Mouse (Mus musculus): Measurements from ENCODE around the gene Add1. TPM values are rescaled to one million over a fixed set of nuclear protein-coding genes. Genes with fewer than 3 reads are reported as not detected.

Gene Add1
- polyA plus RNA-seq, 1 experiment from 2014 or later: 164 TPM

DNA sequence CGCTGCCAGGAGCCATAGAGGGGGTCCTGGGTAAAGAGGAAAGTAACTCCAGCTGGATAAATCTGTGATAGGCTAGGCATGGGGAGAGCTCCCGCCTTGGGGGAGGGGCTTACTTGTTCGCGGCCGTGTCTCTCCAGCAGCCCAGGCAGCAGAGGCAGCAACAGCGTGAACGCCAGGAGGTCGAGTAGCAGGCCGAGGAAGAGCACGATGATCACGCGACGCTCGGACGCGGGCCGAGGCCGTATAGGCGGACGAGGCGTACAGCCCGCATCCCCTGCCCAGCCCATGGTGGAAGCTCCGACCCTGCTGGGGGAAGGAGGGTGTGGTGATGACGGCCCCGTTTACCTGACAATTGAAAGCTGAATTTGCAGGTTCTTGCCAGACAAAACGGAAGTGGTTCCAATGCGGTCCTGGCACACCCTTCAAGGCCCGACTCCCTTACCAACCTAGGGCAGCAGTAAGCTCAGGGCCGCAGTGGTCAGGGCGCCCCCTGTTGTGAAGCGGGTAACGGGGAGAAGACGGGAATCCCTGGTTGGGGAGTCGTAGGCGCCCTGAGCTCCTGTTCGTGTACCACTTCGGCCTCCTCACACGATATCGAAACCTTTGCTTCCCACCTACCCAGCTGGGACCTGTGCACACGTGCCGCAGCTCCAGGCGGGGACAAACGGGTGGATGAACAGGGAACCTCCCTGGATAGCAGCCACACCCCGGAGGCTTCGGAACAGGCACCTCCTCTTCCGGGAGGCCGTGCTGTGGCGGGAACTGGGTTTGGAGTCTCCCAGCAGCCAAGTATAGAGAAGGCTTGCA lies 63.2 kb downstream of the Add1 start, which contains the start of gene Mfsd10:
Gene Mfsd10 (minus strand): TSS at position 732 of the 807 bp plus-strand sequence.
- peak; percentile 67 for ATAC-seq (ENCODE audit: insufficient number of reproducible peaks, insufficient read depth, low FRiP score, low read depth)
- H3K9me3 ChIP-seq (ENCODE audit: control insufficient read depth, low read length): no peaks in the 10 kb centered on the region
- H3K36me3 ChIP-seq (ENCODE audit: control insufficient read depth, insufficient read depth, low read length): peaks cover 81% of the 10 kb centered on the region
- H3K27me3 ChIP-seq (ENCODE audit: control insufficient read depth, insufficient read depth, low read length): no peaks in the 10 kb centered on the region
- peak within 1 kb of the TSS; percentile 64 to 77 for H3K4me3 ChIP-seq (ENCODE audit: control insufficient read depth in 1 of 2, insufficient read depth in 1 of 2, low read depth in 1 of 2, low read length in 2 of 2)
- H3K4me2 ChIP-seq (ENCODE audit: low read length): peak within 1 kb of the TSS; percentile 98
- peaks cover 4 to 17% of the 10 kb centered on the region in 2 experiments for H3K4me1 ChIP-seq (ENCODE audit: control insufficient read depth in 2 of 2, insufficient read depth in 2 of 2, low read length in 2 of 2)
- peak within 1 kb of the TSS; percentile 66 to 90 for H3K27ac ChIP-seq (replicated peaks in 1 of 2; ENCODE audit: control insufficient read depth in 1 of 2, insufficient read depth in 1 of 2, low read depth in 2 of 2, low read length in 2 of 2)
- WGBS: under 1% methylated on average over 48 of the region's 48 CpGs
- peak within 1 kb of the TSS; percentile 87 for H3K9ac ChIP-seq (ENCODE audit: low read length)

GRCm38 (mm10) chr5:34637591-34638156 lies 64.2 kb downstream of the Add1 start:
- 74% methylated on average over 7 of the region's 7 CpGs for WGBS
- peak overlapping the region in 1 of 2 experiments; percentile 77; a peak in 1 of 4 replicates for H3K4me3 ChIP-seq (ENCODE audit: control insufficient read depth in 1 of 2, insufficient read depth in 1 of 2, low read depth in 1 of 2, low read length in 2 of 2)
- H3K4me2 ChIP-seq (ENCODE audit: low read length): peak overlapping the region; percentile 98
- no peak for ATAC-seq (ENCODE audit: insufficient number of reproducible peaks, insufficient read depth, low FRiP score, low read depth)
- peak overlapping the region; percentile 87 for H3K9ac ChIP-seq (ENCODE audit: low read length)
- H3K9me3 ChIP-seq (ENCODE audit: control insufficient read depth, low read length): no peaks in the 10 kb centered on the region
- H3K27ac ChIP-seq (replicated peaks in 1 of 2; ENCODE audit: control insufficient read depth in 1 of 2, insufficient read depth in 1 of 2, low read depth in 2 of 2, low read length in 2 of 2): peak overlapping the region; percentile 66 to 90; a peak in 1 of 4 replicates
- H3K4me1 ChIP-seq (ENCODE audit: control insufficient read depth in 2 of 2, insufficient read depth in 2 of 2, low read length in 2 of 2): peaks cover 4 to 17% of the 10 kb centered on the region in 2 experiments
- H3K36me3 ChIP-seq (ENCODE audit: control insufficient read depth, insufficient read depth, low read length): peaks cover 76% of the 10 kb centered on the region
- no peaks in the 10 kb centered on the region for H3K27me3 ChIP-seq (ENCODE audit: control insufficient read depth, insufficient read depth, low read length)

- no peak overlapping the region for H3K4me2 ChIP-seq (ENCODE audit: low read length)
Measured at GRCm38 (mm10) chr5:34641991-34642390, 68.5 kb downstream of the Add1 start.

DNA sequence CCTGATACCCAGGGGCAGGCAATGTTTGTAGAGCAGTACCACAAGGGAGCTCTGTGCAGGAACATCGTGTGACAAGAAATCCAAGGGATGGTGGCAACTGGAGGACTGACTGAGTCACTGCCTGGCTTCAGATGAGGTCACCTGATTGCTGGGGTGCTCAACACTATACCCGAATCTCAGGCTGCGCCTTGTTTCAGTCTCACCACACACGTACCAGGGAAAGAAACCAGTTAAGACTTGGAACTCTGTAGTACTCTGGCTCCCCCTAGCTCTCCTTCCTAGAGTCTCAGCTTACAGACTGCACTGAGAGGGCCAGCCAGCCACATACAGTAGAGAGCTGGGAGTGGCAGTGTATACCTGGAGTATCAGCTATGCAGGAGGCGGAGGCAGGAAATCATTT lies 69.5 kb downstream of the Add1 start:
- Histone ChIP-seq H3K27ac (replicated peaks in 1 of 2; ENCODE audit: control insufficient read depth in 1 of 2, insufficient read depth in 1 of 2, low read depth in 2 of 2, low read length in 2 of 2) (no peak overlapping the region), H3K9me3 (ENCODE audit: control insufficient read depth, low read length) (no peaks in the 10 kb centered on the region), H3K4me1 (ENCODE audit: control insufficient read depth in 2 of 2, insufficient read depth in 2 of 2, low read length in 2 of 2) (no peaks in the 10 kb centered on the region), H3K27me3 (ENCODE audit: control insufficient read depth, insufficient read depth, low read length) (no peaks in the 10 kb centered on the region), H3K4me3 (ENCODE audit: control insufficient read depth in 1 of 2, insufficient read depth in 1 of 2, low read depth in 1 of 2, low read length in 2 of 2) (no peak overlapping the region), H3K9ac (ENCODE audit: low read length) (no peak overlapping the region), H3K36me3 (ENCODE audit: control insufficient read depth, insufficient read depth, low read length) (peaks cover 93% of the 10 kb centered on the region), H3K4me2 (ENCODE audit: low read length) (no peak overlapping the region)
- 65% methylated on average over 5 of the region's 5 CpGs for WGBS
- ATAC-seq (ENCODE audit: insufficient number of reproducible peaks, insufficient read depth, low FRiP score, low read depth): peak; percentile 48; the same call in 1 of the 2 replicates

More at GRCm38 (mm10) chr5:34641991-34642390, 68.5 kb downstream of the Add1 start:
- no peaks in the 10 kb centered on the region for H3K9me3 ChIP-seq (ENCODE audit: control insufficient read depth, low read length)
- H3K4me3 ChIP-seq (ENCODE audit: control insufficient read depth in 1 of 2, insufficient read depth in 1 of 2, low read depth in 1 of 2, low read length in 2 of 2): no peak overlapping the region
- H3K36me3 ChIP-seq (ENCODE audit: control insufficient read depth, insufficient read depth, low read length): peaks cover 89% of the 10 kb centered on the region
- H3K27me3 ChIP-seq (ENCODE audit: control insufficient read depth, insufficient read depth, low read length): no peaks in the 10 kb centered on the region
- no peak overlapping the region for H3K27ac ChIP-seq (replicated peaks in 1 of 2; ENCODE audit: control insufficient read depth in 1 of 2, insufficient read depth in 1 of 2, low read depth in 2 of 2, low read length in 2 of 2)
- no peak for ATAC-seq (ENCODE audit: insufficient number of reproducible peaks, insufficient read depth, low FRiP score, low read depth)
- peaks cover 0 to 8% of the 10 kb centered on the region in 2 experiments; a peak in 1 of 4 replicates for H3K4me1 ChIP-seq (ENCODE audit: control insufficient read depth in 2 of 2, insufficient read depth in 2 of 2, low read length in 2 of 2)
- no peak overlapping the region for H3K9ac ChIP-seq (ENCODE audit: low read length)
- WGBS: 86% methylated on average over 3 of the region's 3 CpGs

GRCm38 (mm10) chr5:34647581-34647980 lies 74.1 kb downstream of the Add1 start:
- Histone ChIP-seq H3K4me1 (ENCODE audit: control insufficient read depth in 2 of 2, insufficient read depth in 2 of 2, low read length in 2 of 2) (no peaks in the 10 kb centered on the region), H3K36me3 (ENCODE audit: control insufficient read depth, insufficient read depth, low read length) (peaks cover 99% of the 10 kb centered on the region), H3K4me2 (ENCODE audit: low read length) (no peak overlapping the region), H3K4me3 (ENCODE audit: control insufficient read depth in 1 of 2, insufficient read depth in 1 of 2, low read depth in 1 of 2, low read length in 2 of 2) (no peak overlapping the region), H3K27me3 (ENCODE audit: control insufficient read depth, insufficient read depth, low read length) (no peaks in the 10 kb centered on the region), H3K9me3 (ENCODE audit: control insufficient read depth, low read length) (no peaks in the 10 kb centered on the region), H3K27ac (replicated peaks in 1 of 2; ENCODE audit: control insufficient read depth in 1 of 2, insufficient read depth in 1 of 2, low read depth in 2 of 2, low read length in 2 of 2) (no peak overlapping the region), H3K9ac (ENCODE audit: low read length) (no peak overlapping the region)
- ATAC-seq (ENCODE audit: insufficient number of reproducible peaks, insufficient read depth, low FRiP score, low read depth): no peak
- WGBS: 51% methylated on average over 4 of the region's 4 CpGs

DNA sequence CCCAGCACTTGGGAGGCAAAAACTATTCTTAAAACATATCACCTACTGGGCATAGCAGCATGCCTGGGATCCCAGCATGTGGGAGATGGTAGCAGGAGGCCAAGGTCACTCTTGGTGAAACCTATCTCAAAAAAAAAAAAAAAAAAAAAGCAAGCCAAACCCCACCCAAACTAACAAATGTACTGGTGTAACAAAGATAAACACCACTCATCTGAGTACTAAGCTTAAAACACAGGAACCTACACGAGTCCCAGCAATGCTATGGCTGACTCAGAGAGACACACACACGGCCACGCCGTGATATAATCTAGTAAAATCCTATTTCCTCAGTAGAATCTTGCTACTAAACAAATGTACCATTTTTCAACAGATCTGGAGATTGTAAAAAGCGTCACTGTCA lies 79.5 kb downstream of the Add1 start:
- H3K4me2 ChIP-seq (ENCODE audit: low read length): no peak overlapping the region

DNA sequence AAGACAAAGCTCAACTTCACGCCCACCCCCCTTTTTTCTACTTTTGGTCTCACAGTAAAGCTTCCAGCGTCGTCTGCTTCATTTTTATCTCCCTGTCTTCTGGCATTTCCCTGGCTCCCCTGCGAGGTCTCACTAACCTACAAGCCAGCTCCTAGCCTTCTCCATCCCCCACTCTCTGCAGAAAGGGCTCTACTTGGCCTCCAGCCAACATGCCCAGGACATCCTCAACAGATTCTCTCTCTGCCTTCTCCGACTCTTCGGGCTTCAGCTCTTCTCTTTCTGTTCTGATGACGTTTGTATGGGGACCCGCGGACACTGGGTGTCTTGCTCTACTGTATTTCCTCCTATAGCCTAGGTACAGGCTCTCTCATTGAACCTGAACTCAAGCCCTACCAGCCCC lies 81.4 kb downstream of the Add1 start:
- peaks cover 5 to 14% of the 10 kb centered on the region in 2 experiments for H3K4me1 ChIP-seq (ENCODE audit: control insufficient read depth in 2 of 2, insufficient read depth in 2 of 2, low read length in 2 of 2)
- H3K27me3 ChIP-seq (ENCODE audit: control insufficient read depth, insufficient read depth, low read length): no peaks in the 10 kb centered on the region
- 44% methylated on average over 9 of the region's 9 CpGs for WGBS
- H3K9me3 ChIP-seq (ENCODE audit: control insufficient read depth, low read length): no peaks in the 10 kb centered on the region
- H3K4me2 ChIP-seq (ENCODE audit: low read length): no peak overlapping the region
- ATAC-seq (ENCODE audit: insufficient number of reproducible peaks, insufficient read depth, low FRiP score, low read depth): no peak
- no peak overlapping the region for H3K4me3 ChIP-seq (ENCODE audit: control insufficient read depth in 1 of 2, insufficient read depth in 1 of 2, low read depth in 1 of 2, low read length in 2 of 2)
- no peak overlapping the region for H3K9ac ChIP-seq (ENCODE audit: low read length)
- peaks cover 78% of the 10 kb centered on the region for H3K36me3 ChIP-seq (ENCODE audit: control insufficient read depth, insufficient read depth, low read length)
- no peak overlapping the region for H3K27ac ChIP-seq (replicated peaks in 1 of 2; ENCODE audit: control insufficient read depth in 1 of 2, insufficient read depth in 1 of 2, low read depth in 2 of 2, low read length in 2 of 2)

More for the DNA sequence above, 79.5 kb downstream of the Add1 start:
- H3K9me3 ChIP-seq (ENCODE audit: control insufficient read depth, low read length): no peaks in the 10 kb centered on the region
- H3K27me3 ChIP-seq (ENCODE audit: control insufficient read depth, insufficient read depth, low read length): no peaks in the 10 kb centered on the region
- no peak overlapping the region for H3K4me3 ChIP-seq (ENCODE audit: control insufficient read depth in 1 of 2, insufficient read depth in 1 of 2, low read depth in 1 of 2, low read length in 2 of 2)
- 88% methylated on average over 5 of the region's 5 CpGs for WGBS
- no peak for ATAC-seq (ENCODE audit: insufficient number of reproducible peaks, insufficient read depth, low FRiP score, low read depth)
- H3K36me3 ChIP-seq (ENCODE audit: control insufficient read depth, insufficient read depth, low read length): peaks cover 95% of the 10 kb centered on the region
- H3K27ac ChIP-seq (replicated peaks in 1 of 2; ENCODE audit: control insufficient read depth in 1 of 2, insufficient read depth in 1 of 2, low read depth in 2 of 2, low read length in 2 of 2): no peak overlapping the region
- no peak overlapping the region for H3K9ac ChIP-seq (ENCODE audit: low read length)
- H3K4me1 ChIP-seq (ENCODE audit: control insufficient read depth in 2 of 2, insufficient read depth in 2 of 2, low read length in 2 of 2): peaks cover 3 to 6% of the 10 kb centered on the region in 2 experiments; a peak in 1 of 4 replicates

Measured in heart, embryonic 14.5 days (tissue).